Mouse (Mus musculus) CH12.LX (cell line): ENCODE data around the gene S100a2. TPM values are rescaled to one million over a fixed set of nuclear protein-coding genes. Genes with fewer than 3 reads are reported as not detected.

Source experiments
- DNase-seq: peaks from one replicate; pipeline ENCODE4 v3.0.0-alpha.2; 2013; ENCODE audit errors: extremely low read depth
- H3K27ac ChIP-seq: 2 replicates; pipeline ENCODE4 v1.5.1; 2012; ENCODE audit warnings: low read depth, mild to moderate bottlenecking, control low read depth, moderate library complexity; ENCODE audit not compliant: insufficient read depth
- H3K27me3 ChIP-seq: replicated peaks from 2 replicates; pipeline ENCODE3; 2012; ENCODE audit warnings: inconsistent platforms
- H3K36me3 ChIP-seq, 2 experiments: replicated peaks in 1 of 2; 2 replicates each; pipeline versions ENCODE3 to v1.6.1; 2012; ENCODE audit warnings: inconsistent platforms in 1 of 2, low read length in 1 of 2, mild to moderate bottlenecking in 1 of 2, mixed read lengths in 1 of 2, moderate library complexity in 1 of 2; ENCODE audit not compliant: control insufficient read depth in 1 of 2, insufficient read depth in 1 of 2
- H3K4me1 ChIP-seq, 2 experiments: 2 replicates each; pipeline ENCODE4 v1.6.1; 2012; ENCODE audit warnings: inconsistent platforms in 1 of 2, moderate library complexity in 1 of 2; ENCODE audit not compliant: insufficient read depth in 2 of 2, control insufficient read depth in 1 of 2
- H3K4me2 ChIP-seq: 2 replicates; pipeline ENCODE4 v1.6.1; 2012; ENCODE audit warnings: low read depth, mild to moderate bottlenecking, control low read depth; ENCODE audit not compliant: poor library complexity, insufficient read depth, severe bottlenecking
- H3K4me3 ChIP-seq, 3 experiments: fragments of 150-350 bp in 1 of 3; sonication (generic) in 1 of 3; replicated peaks in 1 of 3; 2 replicates each; pipeline versions ENCODE3 to v1.5.1; 2011 to 2012; ENCODE audit warnings: low read depth in 2 of 3, low read length in 2 of 3, mild to moderate bottlenecking in 2 of 3, moderate library complexity in 2 of 3, control low read depth in 1 of 3, improper control_type of control experiment in 1 of 3, inconsistent platforms in 1 of 3, mixed read lengths in 1 of 3; ENCODE audit not compliant: poor library complexity in 1 of 3
- H3K79me2 ChIP-seq: replicated peaks from 2 replicates; pipeline ENCODE4 v1.6.1; 2012; ENCODE audit warnings: mild to moderate bottlenecking, moderate library complexity; ENCODE audit not compliant: control insufficient read depth, poor library complexity, insufficient read depth, severe bottlenecking; ENCODE audit errors: extremely low read depth
- H3K9ac ChIP-seq: 2 replicates; pipeline ENCODE4 v1.6.1; 2012; ENCODE audit warnings: low read depth, mild to moderate bottlenecking, control low read depth, moderate library complexity; ENCODE audit not compliant: insufficient read depth
- H3K9me3 ChIP-seq: replicated peaks from 2 replicates; pipeline ENCODE3; 2012; ENCODE audit warnings: low read length, inconsistent platforms, mixed read lengths
- CHD2 ChIP-seq: IDR thresholded peaks from 2 replicates; pipeline ENCODE4 v1.6.1; 2011; ENCODE audit warnings: low read length, improper control_type of control experiment
- E2F4 ChIP-seq: IDR thresholded peaks from 2 replicates; pipeline ENCODE4 v1.6.1; 2011; ENCODE audit warnings: low read depth, low read length, improper control_type of control experiment; ENCODE audit not compliant: insufficient replicate concordance
- EP300 ChIP-seq: IDR thresholded peaks from 2 replicates; pipeline ENCODE4 v1.6.1; 2011; ENCODE audit warnings: low read length, improper control_type of control experiment
- ETS1 ChIP-seq: conservative IDR thresholded peaks from 2 replicates; pipeline ENCODE4 v1.6.1; 2012; ENCODE audit warnings: low read depth, mild to moderate bottlenecking, inconsistent platforms, low read length, improper control_type of control experiment, moderate library complexity
- GABPA ChIP-seq: IDR thresholded peaks from 2 replicates; pipeline ENCODE4 v1.6.1; 2012; ENCODE audit warnings: low read depth, low read length, improper control_type of control experiment, inconsistent platforms; ENCODE audit not compliant: insufficient replicate concordance
- HCFC1 ChIP-seq: IDR thresholded peaks from 2 replicates; pipeline ENCODE4 v1.6.1; 2012; ENCODE audit warnings: low read depth, mild to moderate bottlenecking, inconsistent platforms, low read length, improper control_type of control experiment
- IRF4 ChIP-seq: IDR thresholded peaks from 2 replicates; pipeline ENCODE4 v1.6.1; 2014; ENCODE audit warnings: low read depth, mild to moderate bottlenecking, inconsistent platforms, low read length, improper control_type of control experiment
- JUN ChIP-seq: IDR thresholded peaks from 2 replicates; pipeline ENCODE4 v1.6.1; 2011; ENCODE audit warnings: low read depth, mild to moderate bottlenecking, low read length, improper control_type of control experiment, moderate library complexity; ENCODE audit not compliant: insufficient read depth
- JUND ChIP-seq: conservative IDR thresholded peaks from 2 replicates; pipeline ENCODE4 v1.6.1; 2011; ENCODE audit warnings: low read depth, low read length, improper control_type of control experiment
- KAT2A ChIP-seq: IDR thresholded peaks from 2 replicates; pipeline ENCODE4 v1.6.1; 2012; ENCODE audit warnings: low read length, improper control_type of control experiment, inconsistent platforms; ENCODE audit not compliant: insufficient replicate concordance
- MAX ChIP-seq: IDR thresholded peaks from 2 replicates; pipeline ENCODE4 v1.6.1; 2011; ENCODE audit warnings: low read length, improper control_type of control experiment
- MEF2A ChIP-seq: IDR thresholded peaks from 2 replicates; pipeline ENCODE4 v1.6.1; 2014; ENCODE audit warnings: low read depth, mild to moderate bottlenecking, inconsistent platforms, low read length, improper control_type of control experiment, borderline replicate concordance
- MXI1 ChIP-seq: IDR thresholded peaks from 2 replicates; pipeline ENCODE4 v1.6.1; 2011; ENCODE audit warnings: mild to moderate bottlenecking, low read depth, low read length, improper control_type of control experiment
- NRF1 ChIP-seq: IDR thresholded peaks from 2 replicates; pipeline ENCODE4 v1.6.1; 2014; ENCODE audit warnings: low read depth, mild to moderate bottlenecking, inconsistent platforms, low read length, improper control_type of control experiment, moderate library complexity
- PAX5 ChIP-seq: IDR thresholded peaks from 2 replicates; pipeline ENCODE4 v1.6.1; 2012; ENCODE audit warnings: low read length, inconsistent platforms, mixed read lengths
- POLR2A ChIP-seq: IDR thresholded peaks from 2 replicates; pipeline ENCODE4 v1.6.1; 2011; ENCODE audit warnings: low read depth, mild to moderate bottlenecking, improper control_type of control experiment, low read length
- RAD21 ChIP-seq: IDR thresholded peaks from 2 replicates; pipeline ENCODE4 v1.6.1; 2011; ENCODE audit warnings: low read depth, mild to moderate bottlenecking, low read length, improper control_type of control experiment, moderate library complexity
- SIN3A ChIP-seq: IDR thresholded peaks from 2 replicates; pipeline ENCODE4 v1.6.1; 2012; ENCODE audit warnings: low read length, improper control_type of control experiment, inconsistent platforms
- SMC3 ChIP-seq: IDR thresholded peaks from 2 replicates; pipeline ENCODE4 v1.6.1; 2011; ENCODE audit warnings: low read depth, low read length, improper control_type of control experiment
- UBTF ChIP-seq: IDR thresholded peaks from 2 replicates; pipeline ENCODE4 v1.6.1; 2012; ENCODE audit warnings: low read depth, mild to moderate bottlenecking, inconsistent platforms, low read length, improper control_type of control experiment, moderate library complexity
- USF1 ChIP-seq: IDR thresholded peaks from 2 replicates; pipeline ENCODE4 v1.6.1; 2014; ENCODE audit warnings: low read depth, mild to moderate bottlenecking, inconsistent platforms, low read length, improper control_type of control experiment
- USF2 ChIP-seq: conservative IDR thresholded peaks from 2 replicates; pipeline ENCODE4 v1.6.1; 2011; ENCODE audit warnings: low read depth, low read length, improper control_type of control experiment
- ZMIZ1 ChIP-seq: IDR thresholded peaks from 2 replicates; pipeline ENCODE4 v1.6.1; 2012; ENCODE audit warnings: low read depth, mild to moderate bottlenecking, inconsistent platforms, low read length, improper control_type of control experiment
- dilution Hi-C: fragments of 300-500 bp; cut with MboI; formaldehyde crosslinking; loops from 2 replicates; pipeline ENCODE4 v1.14.3; 2020; ENCODE audit warnings: low sequenced_read_pairs; ENCODE audit not compliant: extremely low pct_unique_long_range_greater_than_20kb, extremely low pct_ligation_motif_present
- in situ Hi-C: fragments of 300-500 bp; cut with MboI; formaldehyde crosslinking; loops from 3 replicates; pipeline ENCODE4 v1.14.3; 2019; ENCODE audit warnings: low sequenced_read_pairs, low pct_ligation_motif_present, low pct_unique_long_range_greater_than_20kb, mixed read lengths
- polyA plus RNA-seq: library from polyadenylated mRNA; unstranded; fragments of >175 nt; gene quantifications from 2 replicates; pipeline ENCODE4 v1.2.1, GENCODE M21; 2012; ENCODE audit warnings: low read depth; ENCODE audit not compliant: insufficient read length
- total RNA-seq, 2 experiments: library from RNA; depleted of rRNA; stranded (reverse); fragments of 300-350 nt in 1 of 2; fragments of >200 nt in 1 of 2; gene quantifications; 2 replicates each; pipeline ENCODE4 v1.2.3; 2012 to 2014

S100a2 gene
- total and polyA plus RNA-seq, 3 experiments = not detected

DNA sequence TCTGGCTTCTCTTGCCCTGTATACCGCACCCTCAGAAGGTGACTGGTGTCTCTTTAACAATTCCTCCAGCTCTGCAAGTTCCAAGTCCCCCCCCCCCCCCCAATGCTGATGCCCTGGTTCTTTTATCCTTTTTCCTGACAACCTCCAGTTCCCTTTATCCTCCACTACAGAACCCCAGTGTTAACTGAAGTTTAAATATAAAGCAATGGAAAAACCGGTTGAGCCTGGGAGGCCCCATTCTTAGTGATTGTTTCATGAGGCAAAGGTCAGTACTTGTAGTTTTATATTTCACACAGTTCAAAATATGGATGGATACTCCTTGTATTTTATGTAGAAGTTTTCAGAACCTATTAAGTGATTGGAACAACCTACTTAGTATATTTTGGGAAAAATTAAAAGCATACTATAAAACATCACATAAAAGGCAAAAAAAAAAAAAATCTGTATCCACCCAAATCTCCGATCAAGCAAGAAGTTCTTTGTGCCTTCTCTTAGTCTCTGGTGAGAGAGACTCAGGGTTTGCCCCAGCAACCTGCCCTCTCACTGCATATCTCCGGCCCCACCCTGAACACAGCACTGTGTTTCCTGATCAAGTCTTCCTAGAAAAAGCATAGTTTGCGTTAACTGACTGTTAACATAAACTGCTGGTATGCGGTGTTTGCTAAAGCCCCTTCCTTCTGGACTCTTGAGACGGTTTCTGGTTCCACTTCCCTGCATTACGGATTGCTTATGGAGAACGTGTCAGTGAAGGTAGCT, 36.4 kb downstream of the S100a2 start:
- Histone ChIP-seq H3K4me3 (no peak overlapping the region), H3K4me2 (no peak overlapping the region), H3K36me3 (no peaks in the 10 kb centered on the region), H3K9me3 (no peaks in the 10 kb centered on the region), H3K4me1 (peaks cover 0 to 15% of the 10 kb centered on the region in 2 experiments; a peak in 2 of 4 replicates), H3K27ac (no peak overlapping the region), H3K27me3 (no peaks in the 10 kb centered on the region), H3K79me2 (no peaks in the 10 kb centered on the region), H3K9ac (no peak overlapping the region)
- in situ Hi-C loops (no loop called here), dilution Hi-C loops (no loop called here)
- TF ChIP-seq E2F4 (no peak), GABPA (no peak), CHD2 (no peak), MEF2A (no peak), MXI1 (no peak), EP300 (no peak), UBTF (no peak), JUN (no peak), ETS1 (no peak)
- no peak for DNase-seq

DNA sequence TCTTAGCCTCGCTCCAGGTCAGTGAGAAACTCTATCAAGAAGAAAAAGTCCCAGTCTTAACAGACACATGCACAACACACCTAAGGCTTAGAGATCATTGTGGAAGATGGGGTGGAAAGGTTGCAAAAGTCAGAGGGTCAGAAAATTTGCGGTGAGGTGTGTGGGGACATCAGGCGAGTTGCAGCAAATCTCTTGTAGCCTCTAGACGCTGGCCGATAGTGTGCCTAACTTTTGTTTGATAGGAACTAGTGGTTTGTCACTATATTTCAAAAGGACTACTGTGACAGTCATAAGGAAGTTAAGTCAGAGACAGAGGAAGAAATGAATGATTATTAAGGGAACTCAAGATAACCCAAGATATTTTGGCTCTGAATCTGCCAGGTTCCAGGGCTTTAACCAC, 37.3 kb downstream of the S100a2 start:
- Histone ChIP-seq H3K9me3 (no peaks in the 10 kb centered on the region), H3K4me1 (peaks cover 0 to 9% of the 10 kb centered on the region in 2 experiments; a peak in 1 of 4 replicates), H3K27ac (no peak overlapping the region), H3K4me3 (no peak overlapping the region), H3K9ac (no peak overlapping the region), H3K4me2 (no peak overlapping the region), H3K79me2 (no peaks in the 10 kb centered on the region), H3K27me3 (no peaks in the 10 kb centered on the region), H3K36me3 (no peaks in the 10 kb centered on the region)
- DNase-seq = no peak
- dilution Hi-C loops (no loop called here), in situ Hi-C loops (no loop called here)
- TF ChIP-seq MAX = no peak
- no peak for TF ChIP-seq UBTF
- no peak for TF ChIP-seq MEF2A
- no peak for TF ChIP-seq RAD21
- no peak for TF ChIP-seq POLR2A
- no peak for TF ChIP-seq SIN3A
- TF ChIP-seq KAT2A = no peak
- no peak for TF ChIP-seq USF1
- TF ChIP-seq JUND = no peak
- no peak for TF ChIP-seq HCFC1
- no peak for TF ChIP-seq USF2
- TF ChIP-seq JUN = no peak
- TF ChIP-seq ZMIZ1 = no peak
- no peak for TF ChIP-seq IRF4
- no peak for TF ChIP-seq PAX5
- TF ChIP-seq E2F4 = no peak
- TF ChIP-seq SMC3 = no peak
- TF ChIP-seq CHD2 = no peak
- TF ChIP-seq NRF1 = no peak
